Mouse (Mus musculus) retina, postnatal 1 day (tissue): ENCODE measurements at regions not wholly inside any gene's neighbourhood (a gene's known extent, or its start where the extent isn't known, plus 50 kb on each side); places are given as distances from the start of the nearest gene placed in this dataset.
"Not testable (repeated sequence)": the region's sequence is repeated elsewhere in the genome, so short reads cannot be mapped to it uniquely, and the experiment has no call there.

Experiments used
- DNase-seq: peaks from one replicate; pipeline ENCODE4 v3.0.0-alpha.2; 2012

- DNase-seq: peak; percentile 60
Measured at GRCm38 (mm10) chr10:46629876-46630275, 1052.2 kb downstream of the Hace1 start.

GRCm38 (mm10) chr10:46663041-46663440, 1085.4 kb downstream of the Hace1 start:
- no peak for DNase-seq

- DNase-seq: not testable (repeated sequence)
Measured at GRCm38 (mm10) chr10:46689823-46690372, 1112.3 kb downstream of the Hace1 start.

- DNase-seq: no peak
Measured at GRCm38 (mm10) chr10:46692661-46693060, 1115.0 kb downstream of the Hace1 start.

- DNase-seq: peak; percentile 57
Measured at GRCm38 (mm10) chr10:46697363-46698246, 1120.0 kb downstream of the Hace1 start.

- no peak for DNase-seq
Measured at GRCm38 (mm10) chr10:46701221-46701620, 1123.6 kb downstream of the Hace1 start.

- not testable (repeated sequence) for DNase-seq
Measured at GRCm38 (mm10) chr10:46708022-46708421, 1130.4 kb downstream of the Hace1 start.

- no peak for DNase-seq
Measured at GRCm38 (mm10) chr10:46712690-46713089, 1135.1 kb downstream of the Hace1 start.

- peak; percentile 10 for DNase-seq
Measured at GRCm38 (mm10) chr10:46718349-46719087, 1140.9 kb downstream of the Hace1 start.

GRCm38 (mm10) chr10:46719088-46719469, 1141.5 kb downstream of the Hace1 start:
- no peak for DNase-seq

GRCm38 (mm10) chr10:46723666-46724065, 1146.0 kb downstream of the Hace1 start:
- DNase-seq: no peak

- DNase-seq: no peak
Measured at GRCm38 (mm10) chr10:46730601-46731000, 1153.0 kb downstream of the Hace1 start.

GRCm38 (mm10) chr10:46733760-46734265, 1156.2 kb downstream of the Hace1 start:
- DNase-seq: no peak

GRCm38 (mm10) chr10:46741098-46741497, 1163.5 kb downstream of the Hace1 start:
- DNase-seq: no peak

- DNase-seq: no peak
Measured at GRCm38 (mm10) chr10:46742131-46742530, 1164.5 kb downstream of the Hace1 start.

GRCm38 (mm10) chr10:46760923-46761322, 1183.3 kb downstream of the Hace1 start:
- DNase-seq: no peak

- DNase-seq: no peak
Measured at GRCm38 (mm10) chr10:46778729-46779128, 1201.1 kb downstream of the Hace1 start.

- not testable (repeated sequence) for DNase-seq
Measured at GRCm38 (mm10) chr10:46785723-46786122, 1208.1 kb downstream of the Hace1 start.

- no peak for DNase-seq
Measured at GRCm38 (mm10) chr10:46814271-46814670, 1236.6 kb downstream of the Hace1 start.

- DNase-seq: no peak
Measured at GRCm38 (mm10) chr10:46819133-46819532, 1241.5 kb downstream of the Hace1 start.

- DNase-seq: no peak
Measured at GRCm38 (mm10) chr10:46819965-46820364, 1242.3 kb downstream of the Hace1 start.

- DNase-seq: peak; percentile 78
Measured at GRCm38 (mm10) chr10:46823837-46824236, 1246.2 kb downstream of the Hace1 start.

- DNase-seq: peak; percentile 93
Measured at GRCm38 (mm10) chr10:46826012-46826411, 1248.4 kb downstream of the Hace1 start.
